Mouse (Mus musculus): Measurements from ENCODE around the gene Plekhg5. TPM values are rescaled to one million over a fixed set of nuclear protein-coding genes. Genes with fewer than 3 reads are reported as not detected.

Plekhg5 gene
- total and polyA plus RNA-seq, 2 experiments from 2014 or later: 10.6 to 18.0 TPM

- DNase-seq (ENCODE audit: low spot score): no peak
- Histone ChIP-seq H3K27me3 (ENCODE audit: control insufficient read depth, insufficient read depth, low read length) (peaks cover 40% of the 10 kb centered on the region), H3K4me3 (ENCODE audit: low read depth, low read length) (no peak overlapping the region), H3K9ac (replicated peaks; ENCODE audit: low read depth, low read length) (no peak overlapping the region), H3K9me3 (replicated peaks; ENCODE audit: control insufficient read depth, low read length) (no peaks in the 10 kb centered on the region), H3K36me3 (replicated peaks; ENCODE audit: control insufficient read depth, insufficient read depth, low read length) (peaks cover 58% of the 10 kb centered on the region), H3K4me1 (ENCODE audit: control insufficient read depth, insufficient read depth) (peaks cover 7% of the 10 kb centered on the region), H3K4me2 (ENCODE audit: low read depth, low read length) (no peak overlapping the region), H3K27ac (ENCODE audit: low read depth) (no peak overlapping the region)
- ATAC-seq (ENCODE audit: insufficient read depth, low read depth): no peak
- TF ChIP-seq CTCF (IDR thresholded peaks at IDR 0.05; ENCODE audit: low read depth): no peak
- WGBS: 74% methylated on average over 16 of the region's 16 CpGs
These were observed 41.8 kb downstream of the Plekhg5 start for GRCm38 (mm10) chr4:152114080-152114479.

GRCm38 (mm10) chr4:152115921-152116612 is 43.8 kb downstream of the Plekhg5 start, which contains the start of gene Tnfrsf25:
TSS of gene Tnfrsf25 (plus strand) at chr4:152115934.
- H3K27ac ChIP-seq (ENCODE audit: low read depth): peak within 1 kb of the TSS; percentile 43; the same call in 1 of the 2 replicates
- DNase-seq (ENCODE audit: low spot score) (peak; percentile 4), ATAC-seq (ENCODE audit: insufficient read depth, low read depth) (peak; percentile 16)
- TF ChIP-seq EP300 (IDR thresholded peaks at IDR 0.05; ENCODE audit: low read depth): no peak
- no peak for TF ChIP-seq CTCF (IDR thresholded peaks at IDR 0.05; ENCODE audit: low read depth)
- peaks cover 39% of the 10 kb centered on the region for H3K36me3 ChIP-seq (replicated peaks; ENCODE audit: control insufficient read depth, insufficient read depth, low read length)
- peak within 1 kb of the TSS; percentile 50 for H3K4me2 ChIP-seq (ENCODE audit: low read depth, low read length)
- H3K27me3 ChIP-seq (ENCODE audit: control insufficient read depth, insufficient read depth, low read length): peaks cover 60% of the 10 kb centered on the region
- H3K9me3 ChIP-seq (replicated peaks; ENCODE audit: control insufficient read depth, low read length): no peaks in the 10 kb centered on the region
- 8% methylated on average over 29 of the region's 30 CpGs for WGBS
- H3K4me3 ChIP-seq (ENCODE audit: low read depth, low read length): peak within 1 kb of the TSS; percentile 33
- H3K9ac ChIP-seq (replicated peaks; ENCODE audit: low read depth, low read length): peak within 1 kb of the TSS; percentile 45
- peaks cover 14% of the 10 kb centered on the region for H3K4me1 ChIP-seq (ENCODE audit: control insufficient read depth, insufficient read depth)

DNA sequence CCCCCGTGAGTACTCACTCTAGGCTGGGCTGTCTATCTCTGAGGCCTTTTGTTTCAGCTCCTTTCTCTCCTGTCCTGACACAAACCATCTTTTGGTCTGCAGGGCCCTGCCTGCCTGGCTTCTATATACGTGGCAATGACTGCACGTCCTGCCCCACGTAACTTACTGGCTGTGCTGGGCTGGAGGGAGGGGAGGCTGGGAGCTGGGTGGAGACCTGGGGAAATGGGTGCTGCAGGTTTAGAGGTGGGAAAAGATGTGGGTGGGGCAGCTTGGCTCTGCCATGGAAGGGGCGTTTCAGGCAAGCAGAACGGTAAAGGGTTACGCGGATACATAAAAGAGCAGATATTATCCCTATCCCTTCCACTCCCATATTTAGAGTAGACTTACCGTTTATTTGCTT is 45.2 kb downstream of the Plekhg5 start:
- WGBS: 74% methylated on average over 9 of the region's 9 CpGs
- peaks cover 26% of the 10 kb centered on the region for H3K36me3 ChIP-seq (replicated peaks; ENCODE audit: control insufficient read depth, insufficient read depth, low read length)
- no peak for DNase-seq (ENCODE audit: low spot score)
- H3K4me3 ChIP-seq (ENCODE audit: low read depth, low read length): no peak overlapping the region
- H3K4me2 ChIP-seq (ENCODE audit: low read depth, low read length): no peak overlapping the region
- TF ChIP-seq CTCF (IDR thresholded peaks at IDR 0.05; ENCODE audit: low read depth) (no peak), EP300 (IDR thresholded peaks at IDR 0.05; ENCODE audit: low read depth) (no peak)
- no peak overlapping the region for H3K9ac ChIP-seq (replicated peaks; ENCODE audit: low read depth, low read length)
- ATAC-seq (ENCODE audit: insufficient read depth, low read depth): no peak
- H3K9me3 ChIP-seq (replicated peaks; ENCODE audit: control insufficient read depth, low read length): no peaks in the 10 kb centered on the region
- H3K27me3 ChIP-seq (ENCODE audit: control insufficient read depth, insufficient read depth, low read length): peaks cover 73% of the 10 kb centered on the region
- H3K4me1 ChIP-seq (ENCODE audit: control insufficient read depth, insufficient read depth): peaks cover 16% of the 10 kb centered on the region
- no peak overlapping the region for H3K27ac ChIP-seq (ENCODE audit: low read depth)

DNA sequence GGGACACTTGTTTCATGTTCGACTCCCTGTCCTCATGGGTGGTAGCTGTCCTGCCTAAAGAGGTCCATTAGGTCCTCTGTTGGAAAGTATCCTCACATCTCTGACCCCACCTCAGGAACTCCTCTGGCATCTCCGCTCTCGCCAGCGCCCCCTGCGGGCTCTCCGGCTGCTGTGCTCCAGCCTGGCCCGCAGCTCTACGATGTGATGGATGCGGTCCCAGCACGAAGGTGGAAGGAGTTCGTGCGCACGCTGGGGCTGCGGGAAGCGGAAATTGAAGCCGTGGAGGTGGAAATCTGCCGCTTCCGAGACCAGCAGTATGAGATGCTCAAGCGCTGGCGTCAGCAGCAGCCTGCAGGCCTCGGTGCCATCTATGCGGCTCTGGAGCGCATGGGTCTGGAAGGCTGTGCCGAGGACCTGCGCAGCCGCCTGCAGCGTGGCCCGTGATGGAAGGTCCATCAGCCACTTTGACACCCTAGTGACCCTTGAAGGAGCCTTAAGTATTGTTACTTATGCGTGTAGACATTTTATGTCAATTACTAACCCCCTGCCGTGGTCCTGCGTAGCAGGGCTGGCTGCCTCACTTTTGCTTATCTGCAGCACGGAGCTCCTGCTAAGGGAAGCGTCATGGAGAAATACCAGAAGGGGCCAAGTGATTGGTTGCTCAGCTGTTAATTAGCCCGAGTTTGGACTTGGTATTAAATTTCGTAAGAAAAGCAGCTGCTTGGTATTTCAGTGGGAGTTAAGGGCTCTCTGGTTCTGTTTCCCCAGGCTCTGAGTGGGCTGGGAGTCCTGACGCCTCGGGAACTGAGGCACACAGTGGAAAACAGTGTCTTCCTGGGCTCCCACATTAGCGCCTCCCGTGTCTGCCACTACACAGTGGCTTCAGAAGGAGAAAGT is 47.3 kb downstream of the Plekhg5 start:
- H3K9ac ChIP-seq (replicated peaks; ENCODE audit: low read depth, low read length): no peak overlapping the region
- H3K9me3 ChIP-seq (replicated peaks; ENCODE audit: control insufficient read depth, low read length): no peaks in the 10 kb centered on the region
- H3K27ac ChIP-seq (ENCODE audit: low read depth): no peak overlapping the region
- DNase-seq (ENCODE audit: low spot score): peak; percentile 52
- peaks cover 92% of the 10 kb centered on the region for H3K27me3 ChIP-seq (ENCODE audit: control insufficient read depth, insufficient read depth, low read length)
- peaks cover 16% of the 10 kb centered on the region for H3K4me1 ChIP-seq (ENCODE audit: control insufficient read depth, insufficient read depth)
- H3K36me3 ChIP-seq (replicated peaks; ENCODE audit: control insufficient read depth, insufficient read depth, low read length): peaks cover 6% of the 10 kb centered on the region; the same call in 1 of the 2 replicates
- peak overlapping the region; percentile 56; the same call in 1 of the 2 replicates for H3K4me2 ChIP-seq (ENCODE audit: low read depth, low read length)
- TF ChIP-seq EP300 (IDR thresholded peaks at IDR 0.05; ENCODE audit: low read depth) (no peak), CTCF (IDR thresholded peaks at IDR 0.05; ENCODE audit: low read depth) (peak; percentile 50)
- H3K4me3 ChIP-seq (ENCODE audit: low read depth, low read length): peak overlapping the region; percentile 33; the same call in 1 of the 2 replicates
- 13% methylated on average over 39 of the region's 39 CpGs for WGBS
- ATAC-seq (ENCODE audit: insufficient read depth, low read depth): no peak; the same call in 1 of the 2 replicates

- H3K9me3 ChIP-seq (replicated peaks; ENCODE audit: control insufficient read depth, low read length): no peaks in the 10 kb centered on the region
- TF ChIP-seq EP300 (IDR thresholded peaks at IDR 0.05; ENCODE audit: low read depth) (no peak), CTCF (IDR thresholded peaks at IDR 0.05; ENCODE audit: low read depth) (no peak)
- no peak overlapping the region for H3K27ac ChIP-seq (ENCODE audit: low read depth)
- peaks cover 92% of the 10 kb centered on the region for H3K27me3 ChIP-seq (ENCODE audit: control insufficient read depth, insufficient read depth, low read length)
- H3K4me2 ChIP-seq (ENCODE audit: low read depth, low read length): peak overlapping the region; percentile 56
- peaks cover 21% of the 10 kb centered on the region for H3K4me1 ChIP-seq (ENCODE audit: control insufficient read depth, insufficient read depth)
- no peak overlapping the region; the same call in 1 of the 2 replicates for H3K9ac ChIP-seq (replicated peaks; ENCODE audit: low read depth, low read length)
- 4% methylated on average over 31 of the region's 31 CpGs for WGBS
- no peak for ATAC-seq (ENCODE audit: insufficient read depth, low read depth)
- peak; percentile 48 for DNase-seq (ENCODE audit: low spot score)
- H3K4me3 ChIP-seq (ENCODE audit: low read depth, low read length): peak overlapping the region; percentile 33
- no peaks in the 10 kb centered on the region for H3K36me3 ChIP-seq (replicated peaks; ENCODE audit: control insufficient read depth, insufficient read depth, low read length)
These were observed 48.2 kb downstream of the Plekhg5 start for GRCm38 (mm10) chr4:152120311-152121182.

Data from heart, postnatal 0 days (tissue).